ENCODE assay signal across 10 mouse cellular contexts in genomic region chr3:88030608-88031395, GRCm38 (mm10). TPM values are rescaled to one million over a fixed set of nuclear protein-coding genes. Genes with fewer than 3 reads are reported as not detected.
DNase-seq lines count a peak whose midpoint lies in the region; ATAC-seq and TF ChIP-seq lines count a peak whose summit lies in the region.
"Had no signal": no experiment of that assay in that cellular context is flagged by ENCODE, and none has a peak within 500 bp of the region (broad histone marks: within the 10 kb centered on the region; RNA-seq: fewer than 3 reads in every experiment).

No protein-coding gene starts in this region.

- TF ChIP-seq CTCF in stomach, postnatal 0 days (IDR thresholded peaks at IDR 0.05; ENCODE audit: low read depth), result no peak

- H3K27me3 ChIP-seq in liver, embryonic 15.5 days, result peaks cover 61% of the 10 kb centered on the region
- peaks cover 37% of the 10 kb centered on the region for H3K27me3 ChIP-seq in liver, embryonic 11.5 days (replicated peaks; ENCODE audit: control insufficient read depth, insufficient read depth, low read length)
- H3K27me3 ChIP-seq in heart, embryonic 11.5 days (ENCODE audit: control insufficient read depth, insufficient read depth, low read length), result peaks cover 42% of the 10 kb centered on the region
- no peaks in the 10 kb centered on the region; the same call in 1 of the 2 replicates for H3K27me3 ChIP-seq in stomach, postnatal 0 days (ENCODE audit: control insufficient read depth, insufficient read depth, low read length)

- 18% methylated on average over 19 of the region's 19 CpGs for WGBS in liver, embryonic 15.5 days (ENCODE audit: insufficient replicate concordance)
- WGBS in liver, embryonic 11.5 days, result 11% methylated on average over 19 of the region's 19 CpGs
- WGBS in heart, embryonic 11.5 days (ENCODE audit: insufficient replicate concordance), result 16% methylated on average over 19 of the region's 19 CpGs
- WGBS in large intestine, adult 2 months, result 10% methylated on average over 19 of the region's 19 CpGs
- 11% methylated on average over 19 of the region's 19 CpGs for WGBS in stomach, postnatal 0 days

- TF ChIP-seq EP300 in stomach, postnatal 0 days (optimal IDR thresholded peaks at IDR 0.05), result no peak

- H3K9me3 ChIP-seq in liver, embryonic 15.5 days (replicated peaks), result 0 out of 2 replicates have a peak, but pooled peaks cover 4% of the 10 kb centered on the region
- H3K9me3 ChIP-seq in liver, embryonic 11.5 days (ENCODE audit: control insufficient read depth, low read length), result peaks cover 6% of the 10 kb centered on the region; the same call in 1 of the 2 replicates
- peaks cover 7% of the 10 kb centered on the region; the same call in 1 of the 2 replicates for H3K9me3 ChIP-seq in heart, embryonic 11.5 days (replicated peaks; ENCODE audit: control insufficient read depth, low read length)
- H3K9me3 ChIP-seq in stomach, postnatal 0 days (ENCODE audit: control insufficient read depth, low read length), result no peaks in the 10 kb centered on the region

- no peak; the same call in 1 of the 2 replicates for ATAC-seq in liver, embryonic 15.5 days (ENCODE audit: insufficient read depth)
- ATAC-seq in liver, embryonic 11.5 days (replicated peaks; ENCODE audit: low FRiP score), result no peak
- ATAC-seq in heart, embryonic 11.5 days (replicated peaks; ENCODE audit: insufficient number of reproducible peaks, low FRiP score, low TSS enrichment), result no peak
- peak; percentile 74; the same call in 1 of the 2 replicates for ATAC-seq in stomach, postnatal 0 days (ENCODE audit: low FRiP score, low TSS enrichment)
- no peak for ATAC-seq in CD4-positive, CD25-positive, alpha-beta regulatory T cell, adult 4 months
- no peak for ATAC-seq in monocyte, adult 5-6 weeks (replicated peaks; ENCODE audit: insufficient number of reproducible peaks, low FRiP score, low TSS enrichment, poor library complexity, severe bottlenecking)

- 0 out of 2 replicates have a peak, but pooled peaks cover 4% of the 10 kb centered on the region for H3K4me1 ChIP-seq in liver, embryonic 15.5 days (replicated peaks)
- no peaks in the 10 kb centered on the region for H3K4me1 ChIP-seq in liver, embryonic 11.5 days (replicated peaks; ENCODE audit: control insufficient read depth, insufficient read depth, low read length)
- H3K4me1 ChIP-seq in heart, embryonic 11.5 days (ENCODE audit: control insufficient read depth, insufficient read depth, low read length), result no peaks in the 10 kb centered on the region
- H3K4me1 ChIP-seq in stomach, postnatal 0 days (replicated peaks; ENCODE audit: control insufficient read depth, insufficient read depth), result no peaks in the 10 kb centered on the region

- no peaks in the 10 kb centered on the region for H3K36me3 ChIP-seq in liver, embryonic 15.5 days (replicated peaks)
- H3K36me3 ChIP-seq in liver, embryonic 11.5 days (ENCODE audit: control insufficient read depth, insufficient read depth, low read length), result no peaks in the 10 kb centered on the region
- H3K36me3 ChIP-seq in heart, embryonic 11.5 days (ENCODE audit: control insufficient read depth, insufficient read depth, low read length), result no peaks in the 10 kb centered on the region
- no peaks in the 10 kb centered on the region for H3K36me3 ChIP-seq in stomach, postnatal 0 days (ENCODE audit: control insufficient read depth, insufficient read depth, low read length)

- no peak overlapping the region for H3K9ac ChIP-seq in liver, embryonic 15.5 days
- H3K9ac ChIP-seq in liver, embryonic 11.5 days (ENCODE audit: low read depth, low read length), result no peak overlapping the region
- H3K9ac ChIP-seq in heart, embryonic 11.5 days (ENCODE audit: low read depth, low read length), result 0 out of 2 replicates have a peak overlapping the region, but pooled peaks have one; percentile 10
- no peak overlapping the region for H3K9ac ChIP-seq in stomach, postnatal 0 days (ENCODE audit: low read length)

- no peak overlapping the region for H3K4me3 ChIP-seq in liver, embryonic 15.5 days (replicated peaks)
- no peak overlapping the region for H3K4me3 ChIP-seq in liver, embryonic 11.5 days (ENCODE audit: low read depth, low read length)
- no peak overlapping the region for H3K4me3 ChIP-seq in heart, embryonic 11.5 days (ENCODE audit: low read depth, low read length)
- no peak overlapping the region for H3K4me3 ChIP-seq in stomach, postnatal 0 days (ENCODE audit: low read depth, low read length)
- H3K4me3 ChIP-seq: myocyte had no signal

- no peak overlapping the region for H3K27ac ChIP-seq in liver, embryonic 15.5 days (replicated peaks)
- H3K27ac ChIP-seq in liver, embryonic 11.5 days (ENCODE audit: low read depth, low read length), result no peak overlapping the region
- no peak overlapping the region for H3K27ac ChIP-seq in heart, embryonic 11.5 days (ENCODE audit: low read depth, low read length)
- H3K27ac ChIP-seq in stomach, postnatal 0 days (replicated peaks), result no peak overlapping the region

- no peak for DNase-seq in liver, embryonic 11.5 days (ENCODE audit: low spot score)
- peak; percentile 74 for DNase-seq in adrenal gland, adult (ENCODE audit: inconsistent age in 2 of 2, low spot score in 1 of 2)
- peak; percentile 55 for DNase-seq in large intestine, adult 2 months (ENCODE audit: low read depth, low spot score)
- DNase-seq in stomach, postnatal 0 days (ENCODE audit: low spot score), result peak; percentile 82

- peak overlapping the region; percentile 27; the same call in 1 of the 2 replicates for H3K4me2 ChIP-seq in liver, embryonic 15.5 days
- H3K4me2 ChIP-seq in liver, embryonic 11.5 days, result no peak overlapping the region; the same call in 1 of the 2 replicates
- peak overlapping the region; percentile 23; the same call in 1 of the 2 replicates for H3K4me2 ChIP-seq in heart, embryonic 11.5 days
- H3K4me2 ChIP-seq in stomach, postnatal 0 days (replicated peaks; ENCODE audit: low read depth), result no peak overlapping the region

RNA-seq across cellular contexts. Expression of gene Hapln2, which starts 3.4 kb away (rescaled TPM):
- polyA plus RNA-seq in liver, embryonic 15.5 days (2015; fragmentation: Nextera tagmentation; extraction: Ambion mirVana), result not detected in 2 replicates
- polyA plus RNA-seq in liver, embryonic 11.5 days (2014; fragmentation: Nextera tagmentation; extraction: Ambion mirVana), result not detected in 2 replicates
- polyA plus RNA-seq in heart, embryonic 11.5 days (2014; fragmentation: Nextera tagmentation; extraction: Ambion mirVana), result not detected in 2 replicates
- polyA plus RNA-seq in large intestine, adult 2 months (2012; rRNA removed), result not detected in 2 replicates
- not detected in 2 replicates for polyA plus RNA-seq in stomach, postnatal 0 days (2015; fragmentation: Nextera tagmentation; extraction: Ambion mirVana)
- under 1 TPM in 1 of 2 experiments, not detected in 1; 0.17 TPM for polyA plus RNA-seq in CD4-positive, CD25-positive, alpha-beta regulatory T cell, adult 4 months (2017; shearing (Covaris generic))
- not detected in 3 replicates for total RNA-seq in monocyte, adult 5-6 weeks (2017)
- polyA plus RNA-seq: gonadal fat pad, adult 2 months; myocyte had no signal

RNA-seq across cellular contexts. Expression of gene Gpatch4, which starts 12.1 kb away (rescaled TPM):
- polyA plus RNA-seq in liver, embryonic 15.5 days (2015; fragmentation: Nextera tagmentation; extraction: Ambion mirVana), result 14.3 and 18.1 TPM in 2 replicates
- 60.6 and 60.7 TPM in 2 replicates for polyA plus RNA-seq in liver, embryonic 11.5 days (2014; fragmentation: Nextera tagmentation; extraction: Ambion mirVana)
- polyA plus RNA-seq in heart, embryonic 11.5 days (2014; fragmentation: Nextera tagmentation; extraction: Ambion mirVana), result 22.1 and 23.9 TPM in 2 replicates
- polyA plus RNA-seq in large intestine, adult 2 months (2012; rRNA removed), result 8.0 and 9.3 TPM in 2 replicates
- 17.4 and 19.2 TPM in 2 replicates for polyA plus RNA-seq in stomach, postnatal 0 days (2015; fragmentation: Nextera tagmentation; extraction: Ambion mirVana)
- 10 to 100 TPM; 33.8 to 36.0 TPM for polyA plus RNA-seq in CD4-positive, CD25-positive, alpha-beta regulatory T cell, adult 4 months (2017; shearing (Covaris generic))
- total RNA-seq in monocyte, adult 5-6 weeks (2017), result 3.8 to 10.5 TPM (median 4.8 TPM) in 3 replicates

RNA-seq across cellular contexts. Expression of gene Naxe, which starts 27.5 kb away (rescaled TPM):
- 75.0 and 81.5 TPM in 2 replicates for polyA plus RNA-seq in liver, embryonic 15.5 days (2015; fragmentation: Nextera tagmentation; extraction: Ambion mirVana)
- polyA plus RNA-seq in liver, embryonic 11.5 days (2014; fragmentation: Nextera tagmentation; extraction: Ambion mirVana), result 98.7 and 106 TPM in 2 replicates
- 136 and 149 TPM in 2 replicates for polyA plus RNA-seq in heart, embryonic 11.5 days (2014; fragmentation: Nextera tagmentation; extraction: Ambion mirVana)
- 62.6 and 75.5 TPM in 2 replicates for polyA plus RNA-seq in large intestine, adult 2 months (2012; rRNA removed)
- polyA plus RNA-seq in stomach, postnatal 0 days (2015; fragmentation: Nextera tagmentation; extraction: Ambion mirVana), result 134 and 142 TPM in 2 replicates
- 10 to 100 TPM; 67.4 to 72.4 TPM for polyA plus RNA-seq in CD4-positive, CD25-positive, alpha-beta regulatory T cell, adult 4 months (2017; shearing (Covaris generic))
- total RNA-seq in monocyte, adult 5-6 weeks (2017), result 15.7 to 28.8 TPM (median 19.1 TPM) in 3 replicates

RNA-seq across cellular contexts. Expression of gene Bcan, which starts 30.8 kb away (rescaled TPM):
- polyA plus RNA-seq in liver, embryonic 15.5 days (2015; fragmentation: Nextera tagmentation; extraction: Ambion mirVana), result 0.10 TPM in 1 of 2 replicates, not detected in the other
- polyA plus RNA-seq in liver, embryonic 11.5 days (2014; fragmentation: Nextera tagmentation; extraction: Ambion mirVana), result 0.08 TPM in 1 of 2 replicates, not detected in the other
- polyA plus RNA-seq in heart, embryonic 11.5 days (2014; fragmentation: Nextera tagmentation; extraction: Ambion mirVana), result not detected in 2 replicates
- 0.20 TPM in 1 of 2 replicates, not detected in the other for polyA plus RNA-seq in large intestine, adult 2 months (2012; rRNA removed)
- 0.08 and 0.18 TPM in 2 replicates for polyA plus RNA-seq in stomach, postnatal 0 days (2015; fragmentation: Nextera tagmentation; extraction: Ambion mirVana)
- not detected for polyA plus RNA-seq in CD4-positive, CD25-positive, alpha-beta regulatory T cell, adult 4 months (2017; shearing (Covaris generic))
- not detected in 3 replicates for total RNA-seq in monocyte, adult 5-6 weeks (2017)

RNA-seq across cellular contexts. Expression of gene Ttc24, which starts 47.3 kb away (rescaled TPM):
- not detected in 2 replicates for polyA plus RNA-seq in liver, embryonic 15.5 days (2015; fragmentation: Nextera tagmentation; extraction: Ambion mirVana)
- polyA plus RNA-seq in liver, embryonic 11.5 days (2014; fragmentation: Nextera tagmentation; extraction: Ambion mirVana), result not detected in 2 replicates
- polyA plus RNA-seq in heart, embryonic 11.5 days (2014; fragmentation: Nextera tagmentation; extraction: Ambion mirVana), result not detected in 2 replicates
- not detected in 2 replicates for polyA plus RNA-seq in large intestine, adult 2 months (2012; rRNA removed)
- not detected in 2 replicates for polyA plus RNA-seq in stomach, postnatal 0 days (2015; fragmentation: Nextera tagmentation; extraction: Ambion mirVana)
- not detected for polyA plus RNA-seq in CD4-positive, CD25-positive, alpha-beta regulatory T cell, adult 4 months (2017; shearing (Covaris generic))
- total RNA-seq in monocyte, adult 5-6 weeks (2017), result not detected in 3 replicates
- polyA plus RNA-seq: myocyte had no signal

Comparison
In these comparisons a context has a peak if more than half of its experiments do, and no peak if none do; other contexts are left out.
1. H3K4me2 ChIP-seq: peak in liver, embryonic 15.5 days (single experiment) and heart, embryonic 11.5 days (single experiment); none in liver, embryonic 11.5 days (single experiment) and stomach, postnatal 0 days (single experiment).